Mouse (Mus musculus) common myeloid progenitor, adult 5-6 weeks (primary cell): ENCODE measurements around the gene Gm17604. TPM values are rescaled to one million over a fixed set of nuclear protein-coding genes. Genes with fewer than 3 reads are reported as not detected.

ENCODE experiments used
- ATAC-seq: replicated peaks from 2 replicates; pipeline ENCODE4 v1.8.0; 2016; ENCODE audit warnings: low read depth, mild to moderate bottlenecking, moderate TSS enrichment, inconsistent platforms; ENCODE audit not compliant: poor library complexity, severe bottlenecking
- total RNA-seq: library from RNA; stranded (forward); fragments of 200-1000, 187-1606 nt; gene quantifications from 2 replicates; pipeline ENCODE4 v1.2.3, GENCODE M21; 2017

The Gm17604 gene
- not detected in 2 replicates for total RNA-seq

DNA sequence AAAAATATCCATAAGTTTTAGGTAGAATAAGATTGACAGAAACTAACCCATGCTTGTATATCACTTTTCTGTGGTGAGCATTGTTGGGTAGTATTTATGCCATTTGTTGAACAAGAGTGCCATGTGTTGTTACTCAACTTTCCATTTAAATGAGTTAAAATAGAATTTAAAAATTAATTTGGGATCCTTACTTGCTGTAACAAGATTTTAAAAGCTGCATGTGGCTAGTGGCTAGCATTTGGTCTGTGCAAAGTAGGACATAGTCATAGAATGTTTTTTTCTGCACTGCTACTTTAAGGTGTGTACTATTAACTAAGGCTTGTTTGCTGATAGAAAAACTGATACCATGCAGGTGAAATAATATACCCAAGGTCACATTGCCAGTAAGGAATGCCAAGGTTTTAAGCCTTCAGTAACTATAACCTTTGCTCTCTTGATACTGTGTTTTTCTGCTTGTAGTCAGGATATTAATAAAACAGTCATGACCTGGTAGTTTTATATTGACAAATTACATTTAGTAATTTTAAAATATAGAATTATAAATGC lies at the start of gene Gm17604:
Gene Gm17604 (minus strand): TSS at position 51 of the 546 bp plus-strand sequence.
- ATAC-seq, result no peak

DNA sequence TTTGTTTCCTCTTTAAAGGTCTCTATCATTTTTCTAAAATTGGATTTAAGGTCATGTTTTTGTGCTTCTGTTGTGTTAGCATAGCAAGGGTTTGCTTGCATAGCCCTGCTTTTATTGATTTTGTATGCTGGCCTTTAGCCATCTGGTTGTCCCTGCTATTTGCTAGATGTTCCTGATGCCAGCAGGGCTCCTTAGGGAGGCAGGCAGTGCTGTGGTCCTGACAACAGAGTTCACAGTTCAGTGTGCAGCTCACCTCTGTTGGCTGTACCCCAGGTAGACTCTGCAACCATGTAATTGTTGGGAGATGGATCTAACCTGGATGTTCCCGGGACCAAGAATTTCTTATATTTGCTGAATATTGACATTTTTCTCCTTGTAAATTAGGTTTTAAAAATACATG lies 45.3 kb upstream of the Gm17604 start:
- no peak for ATAC-seq

DNA sequence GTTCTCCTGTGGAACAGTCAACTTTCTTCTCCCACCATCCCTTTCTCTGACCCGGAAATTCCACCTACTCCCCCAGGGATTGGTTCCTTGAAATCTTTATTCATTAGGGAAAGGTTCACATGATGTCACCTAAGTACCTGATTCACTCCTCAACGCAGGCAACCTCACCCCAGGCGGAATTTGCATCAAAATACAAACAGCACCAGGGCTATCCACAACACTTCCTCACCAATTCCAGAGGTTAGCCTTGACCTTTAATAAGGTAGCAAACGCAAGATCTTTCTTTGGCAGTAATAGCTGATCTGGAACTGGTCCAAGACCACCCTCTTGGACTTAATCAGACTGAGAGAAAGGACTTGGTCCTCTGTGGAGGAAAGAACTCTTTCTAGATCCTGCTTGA lies 1.5 kb downstream of the Gm17604 start:
- ATAC-seq, result no peak

DNA sequence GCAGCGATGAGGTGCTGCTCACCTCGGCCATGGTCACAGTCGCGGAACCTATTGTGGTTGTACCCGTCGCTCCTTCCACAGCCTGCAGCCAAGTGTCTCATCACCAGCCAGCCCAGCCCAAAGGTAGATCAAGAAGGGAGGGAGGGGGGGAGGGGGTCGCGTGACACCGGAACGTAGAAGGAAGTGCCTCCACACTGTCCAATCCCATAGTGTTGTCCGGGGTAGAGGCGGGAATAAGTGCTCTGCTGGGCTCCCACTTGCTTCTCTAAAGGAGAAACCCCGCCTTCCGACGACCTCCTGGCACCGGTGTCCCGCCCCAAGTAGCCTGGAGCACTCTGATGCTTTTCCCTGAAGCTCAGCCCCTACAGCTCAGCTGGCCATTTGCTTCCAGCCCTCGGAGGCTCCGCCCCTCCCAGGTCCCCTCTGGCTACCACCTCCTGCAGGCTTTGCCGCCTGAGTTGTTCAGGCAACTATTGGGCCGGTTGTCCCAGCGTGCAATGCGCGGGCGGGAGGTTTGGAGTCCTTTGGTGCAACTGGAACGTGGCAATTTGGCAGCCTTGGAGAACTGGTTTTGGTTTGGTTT lies 24.3 kb downstream of the Gm17604 start, which contains the start of the genes Mospd2 and Fancb:
Gene Mospd2 (minus strand): TSS at position 183 of the 583 bp plus-strand sequence.
Gene Fancb (plus strand): TSS at position 400 of the 583 bp plus-strand sequence.
- ATAC-seq, result peak; percentile 99

DNA sequence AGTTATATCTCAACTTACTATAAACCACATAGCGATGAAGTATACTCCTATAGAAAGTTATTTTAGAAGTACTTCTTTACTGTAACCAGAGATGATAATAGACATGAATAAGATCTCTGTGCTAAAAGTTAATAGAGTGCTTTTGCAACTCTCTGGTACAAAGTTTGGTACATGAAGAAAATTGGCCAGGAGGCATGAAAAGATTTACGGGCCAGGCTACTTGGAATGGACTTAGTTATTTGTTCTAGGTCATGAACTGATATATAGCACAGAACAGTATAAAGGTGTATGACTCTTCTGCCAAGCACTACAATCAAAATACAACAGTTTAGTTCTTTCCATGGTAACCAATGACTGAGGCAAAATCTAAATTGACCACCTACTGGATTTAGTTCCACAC lies 25.8 kb downstream of the Gm17604 start:
- ATAC-seq, result no peak

DNA sequence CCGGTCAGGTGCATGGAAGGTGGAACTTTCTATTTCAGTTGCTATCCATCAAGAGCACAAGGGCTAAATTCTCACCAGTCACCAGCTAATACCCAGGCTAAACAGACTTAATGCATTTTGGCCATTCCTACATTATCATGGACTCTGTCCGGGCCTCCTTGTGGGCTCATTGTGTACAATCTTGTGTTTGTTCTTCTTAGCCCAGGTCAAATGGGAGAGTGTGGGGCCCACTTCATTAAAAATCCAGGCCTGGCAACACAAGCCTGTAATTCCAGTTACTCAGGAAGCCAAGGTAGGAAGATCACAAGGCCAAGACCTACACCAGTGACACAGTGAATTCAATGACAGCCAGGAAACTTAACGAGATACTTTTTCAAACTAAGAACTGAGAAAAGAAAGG lies 33.4 kb downstream of the Gm17604 start:
- ATAC-seq, result no peak

DNA sequence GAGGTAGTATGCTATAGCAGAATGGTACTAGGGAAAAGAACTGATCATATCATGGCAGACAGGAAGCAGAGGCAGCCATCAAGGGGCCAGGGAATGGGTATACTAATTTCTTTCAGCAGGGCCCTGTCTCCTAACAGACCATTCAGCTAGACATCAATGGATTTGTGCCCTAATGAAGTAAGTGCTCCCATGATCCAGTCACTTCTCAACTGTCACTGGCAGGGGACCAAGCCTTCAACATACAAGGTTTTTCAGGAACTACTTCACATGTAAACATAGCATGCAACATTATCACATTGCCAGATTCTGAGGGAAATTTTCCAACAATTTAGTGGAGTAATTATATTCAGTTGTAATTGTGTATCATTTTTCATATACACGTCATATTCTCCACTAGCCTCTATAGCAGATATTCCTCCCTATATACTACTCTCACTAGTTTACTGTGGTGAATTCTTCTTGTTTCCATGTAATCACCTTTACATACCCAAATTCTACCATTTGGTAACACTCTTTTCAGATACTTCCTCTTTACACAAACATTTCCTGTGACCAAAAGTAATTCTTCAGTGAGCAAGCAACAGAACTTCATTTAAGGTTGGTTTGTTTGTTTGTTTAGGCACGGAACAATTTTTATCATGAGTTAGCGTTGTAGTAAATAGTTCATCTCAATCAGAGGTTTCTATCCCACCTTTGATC lies 38.7 kb downstream of the Gm17604 start:
- no peak for ATAC-seq

Other genes with a start within 250 kb of the Gm17604 start
- gene Mospd2, start 24.5 kb downstream of the Gm17604 start, total RNA-seq, result 10.2 and 15.4 TPM in 2 replicates
- gene Fancb, start 24.2 kb downstream of the Gm17604 start, total RNA-seq, result 11.8 and 12.4 TPM in 2 replicates